Mouse (Mus musculus) testis, adult 2 months (tissue): ENCODE measurements around the gene Sec61a2. TPM values are rescaled to one million over a fixed set of nuclear protein-coding genes. Genes with fewer than 3 reads are reported as not detected.

Experiments used
- H3K27ac ChIP-seq: fragments of 200-500 bp; 2 replicates; pipeline ENCODE4 v1.5.1; 2012; ENCODE audit warnings: low read depth, low read length; ENCODE audit not compliant: control insufficient read depth, insufficient read depth
- H3K27me3 ChIP-seq: fragments of 200-500 bp; 2 replicates; pipeline ENCODE4 v1.6.1; 2012; ENCODE audit warnings: mild to moderate bottlenecking, low read length, moderate library complexity; ENCODE audit not compliant: control insufficient read depth, insufficient read depth
- H3K36me3 ChIP-seq: fragments of 200-500 bp; 2 replicates; pipeline ENCODE4 v1.6.1; 2012; ENCODE audit warnings: mild to moderate bottlenecking, low read length; ENCODE audit not compliant: control insufficient read depth, insufficient read depth
- H3K4me1 ChIP-seq: fragments of 200-500 bp; 2 replicates; pipeline ENCODE4 v1.6.1; 2012; ENCODE audit warnings: low read length; ENCODE audit not compliant: control insufficient read depth, insufficient read depth
- H3K4me3 ChIP-seq: fragments of 200-500 bp; 2 replicates; pipeline ENCODE4 v1.5.1; 2012; ENCODE audit warnings: low read depth, mild to moderate bottlenecking, low read length, moderate library complexity, mixed read lengths; ENCODE audit not compliant: control insufficient read depth
- CTCF ChIP-seq: fragments of 200-500 bp; IDR thresholded peaks from 2 replicates; pipeline ENCODE4 v1.5.1; 2012; ENCODE audit warnings: low read depth, mild to moderate bottlenecking, inconsistent platforms, low read length, moderate library complexity; ENCODE audit not compliant: control insufficient read depth, insufficient read depth, insufficient replicate concordance
- POLR2A ChIP-seq: fragments of 200-500 bp; IDR thresholded peaks from 2 replicates; pipeline ENCODE4 v1.6.1; 2012; ENCODE audit warnings: low read depth, mild to moderate bottlenecking, inconsistent platforms, low read length, moderate library complexity; ENCODE audit not compliant: control insufficient read depth
- polyA plus RNA-seq: library from polyadenylated mRNA; depleted of rRNA; stranded (reverse); fragments of >200 nt; gene quantifications from 2 replicates; pipeline ENCODE4 v1.2.3, GENCODE M21; 2012; rRNA removed

Gene Sec61a2
- polyA plus RNA-seq, result 73.1 and 94.3 TPM in 2 replicates

DNA sequence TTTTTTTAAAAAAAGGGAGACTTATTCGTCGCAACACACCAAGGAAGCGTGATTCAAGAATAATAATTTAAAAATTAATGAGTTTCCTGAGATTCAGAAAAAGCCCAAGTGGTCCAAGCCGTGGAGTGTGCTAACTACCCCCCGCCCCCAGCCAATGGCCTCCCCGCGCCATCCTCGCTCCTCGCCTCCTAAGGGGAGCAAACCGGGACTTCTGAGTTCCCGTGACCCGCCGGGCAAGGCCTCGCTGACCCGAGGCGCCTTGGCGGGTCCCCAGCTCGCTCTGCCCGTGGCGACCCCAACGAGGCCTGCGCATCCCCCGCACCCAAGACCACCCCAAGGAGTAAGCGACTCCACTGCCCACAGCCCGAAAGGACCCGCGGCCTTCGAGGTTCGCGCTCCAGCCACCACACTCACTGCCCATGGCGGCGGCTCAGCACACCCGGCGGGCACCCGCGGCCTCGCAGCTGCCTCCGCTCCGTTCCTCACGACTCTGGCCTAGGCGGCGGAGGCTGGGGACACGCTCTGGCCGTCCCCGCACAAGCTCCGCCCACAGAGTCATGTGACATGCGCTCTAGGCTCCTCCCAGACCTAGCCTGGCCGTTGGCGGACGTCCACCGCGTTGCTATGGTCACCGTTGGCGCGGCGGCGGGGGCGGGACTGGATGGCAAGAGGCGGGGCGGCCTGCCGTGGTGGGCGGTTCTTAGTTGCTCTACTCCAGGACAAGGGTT lies at the start of gene Sec61a2:
Gene Sec61a2 (minus strand): TSS at position 590 of the 728 bp plus-strand sequence.
- Histone ChIP-seq H3K4me1 (peaks cover 2% of the 10 kb centered on the region; the same call in 1 of the 2 replicates), H3K36me3 (peaks cover 5% of the 10 kb centered on the region; the same call in 1 of the 2 replicates), H3K4me3 (peak within 1 kb of the TSS; percentile 93), H3K27me3 (no peaks in the 10 kb centered on the region), H3K27ac (peak within 1 kb of the TSS; percentile 91)
- TF ChIP-seq POLR2A (peak; percentile 100), CTCF (0 out of 2 replicates have a peak, but pooled peaks have one; percentile 19)

DNA sequence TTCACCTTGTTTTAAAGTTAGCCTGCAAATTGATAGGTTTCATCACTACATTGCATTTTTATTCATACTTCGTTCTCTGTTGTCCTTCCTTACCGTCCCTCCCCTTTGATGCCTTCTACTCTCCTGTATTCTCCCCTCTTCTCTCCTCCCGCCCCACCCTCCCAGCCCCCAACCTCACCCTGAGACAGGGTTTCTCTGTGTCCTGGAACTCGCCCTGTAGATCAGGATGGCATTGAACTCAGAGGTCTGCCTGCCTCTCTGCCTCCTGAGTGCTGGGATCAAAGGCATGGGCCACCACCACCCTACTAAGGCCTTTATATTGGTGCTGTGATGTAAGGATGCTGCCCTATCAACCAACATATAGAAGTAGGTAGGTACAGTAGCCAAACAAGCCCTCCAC lies 47.8 kb upstream of the Sec61a2 start:
- TF ChIP-seq CTCF (no peak), POLR2A (no peak)
- Histone ChIP-seq H3K27me3 (no peaks in the 10 kb centered on the region), H3K27ac (no peak overlapping the region), H3K4me3 (no peak overlapping the region), H3K36me3 (no peaks in the 10 kb centered on the region), H3K4me1 (peaks cover 2% of the 10 kb centered on the region; the same call in 1 of the 2 replicates)

DNA sequence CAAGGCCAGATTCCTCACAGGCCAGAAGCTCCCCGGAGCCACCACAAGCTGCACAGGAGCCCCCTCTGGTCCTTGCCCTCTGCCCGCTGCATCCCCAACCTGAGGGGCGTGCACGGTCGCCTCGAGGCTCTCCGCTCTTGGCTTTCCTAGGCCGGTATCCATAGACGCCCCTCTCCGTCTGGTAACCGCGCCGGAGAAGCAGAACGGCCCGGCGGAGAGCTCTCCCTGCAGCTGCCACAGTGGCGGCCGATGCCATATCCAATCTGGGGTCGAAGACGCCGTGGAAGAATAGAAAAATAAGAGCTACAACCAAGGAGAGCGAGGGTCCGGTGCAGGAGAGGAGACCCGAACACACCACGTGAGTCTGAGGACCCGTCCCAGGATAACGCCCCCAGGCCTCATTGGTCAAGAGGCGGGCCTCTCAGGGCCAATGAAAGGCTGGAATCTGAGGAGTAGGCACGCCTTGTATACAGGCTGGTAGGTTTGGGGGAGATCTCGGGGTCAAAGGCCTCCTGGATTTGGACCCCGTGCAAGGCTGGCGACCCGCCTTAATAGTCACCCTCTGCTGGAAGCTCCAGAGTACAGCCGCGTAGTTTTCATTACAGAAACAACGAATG lies 47.3 kb upstream of the Sec61a2 start, which contains the start of gene Dhtkd1:
Gene Dhtkd1 (minus strand): TSS at position 377 of the 617 bp plus-strand sequence.
- TF ChIP-seq POLR2A, result peak; percentile 45; the same call in 1 of the 2 replicates
- TF ChIP-seq CTCF, result no peak
- no peak within 1 kb of the TSS; the same call in 1 of the 2 replicates for H3K27ac ChIP-seq

DNA sequence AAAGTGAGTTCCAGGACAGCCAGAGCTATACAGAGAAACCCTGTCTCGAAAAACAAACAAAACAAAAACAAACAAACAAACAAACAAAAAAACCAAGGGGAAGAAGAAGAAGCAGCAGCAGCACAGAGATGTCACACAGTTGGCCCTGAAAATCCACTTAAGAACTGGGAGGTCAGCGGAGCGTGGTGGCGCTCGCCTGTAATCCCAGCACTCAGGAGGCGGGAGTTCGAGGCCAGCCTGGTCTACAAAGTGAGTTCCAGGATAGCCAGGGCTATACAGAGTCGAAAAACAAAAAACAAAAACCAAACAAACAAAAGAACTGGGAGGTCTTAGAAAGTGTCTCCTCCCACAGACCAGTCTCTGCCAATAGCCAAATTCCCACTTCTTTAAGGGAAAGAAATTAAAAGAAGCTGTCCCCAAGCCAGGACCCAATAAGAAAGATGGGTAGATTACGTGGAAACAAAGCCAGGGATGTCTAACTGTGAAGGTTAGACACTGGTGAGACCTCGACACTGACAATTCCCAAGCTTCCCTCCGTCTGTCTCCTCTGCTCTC lies 46.7 kb upstream of the Sec61a2 start:
- no peak for TF ChIP-seq POLR2A
- no peaks in the 10 kb centered on the region for H3K36me3 ChIP-seq
- peak overlapping the region; percentile 62 for H3K4me3 ChIP-seq
- H3K27me3 ChIP-seq, result no peaks in the 10 kb centered on the region
- no peak overlapping the region; the same call in 1 of the 2 replicates for H3K27ac ChIP-seq
- peaks cover 2% of the 10 kb centered on the region; the same call in 1 of the 2 replicates for H3K4me1 ChIP-seq

More for the DNA sequence above, 47.3 kb upstream of the Sec61a2 start, which contains the start of gene Dhtkd1:
- Histone ChIP-seq H3K4me1 (peaks cover 2% of the 10 kb centered on the region; the same call in 1 of the 2 replicates), H3K27me3 (no peaks in the 10 kb centered on the region), H3K36me3 (no peaks in the 10 kb centered on the region), H3K4me3 (peak within 1 kb of the TSS; percentile 62)

DNA sequence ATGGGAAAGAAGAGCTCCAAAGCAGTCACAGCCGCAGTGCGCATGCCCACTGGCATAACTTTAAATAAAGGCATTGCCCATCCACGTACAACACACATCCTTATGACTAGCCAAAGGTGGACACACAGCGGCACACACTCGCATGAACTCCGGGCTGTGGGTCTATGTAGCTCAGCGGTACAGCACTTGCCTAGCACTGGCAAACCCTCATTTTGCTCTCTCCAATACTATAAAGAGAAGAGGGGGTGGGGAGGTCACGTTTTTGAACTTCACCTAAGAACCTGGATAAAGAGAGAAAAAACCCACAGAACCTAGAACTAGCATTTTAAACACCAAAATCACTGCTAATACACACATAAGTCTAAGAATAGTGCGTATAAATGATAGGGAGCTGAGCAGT lies 45.7 kb upstream of the Sec61a2 start:
- TF ChIP-seq POLR2A (no peak), CTCF (no peak)
- H3K27me3 ChIP-seq, result no peaks in the 10 kb centered on the region
- no peak overlapping the region for H3K27ac ChIP-seq
- H3K4me1 ChIP-seq, result peaks cover 2% of the 10 kb centered on the region; the same call in 1 of the 2 replicates
- H3K36me3 ChIP-seq, result no peaks in the 10 kb centered on the region
- no peak overlapping the region for H3K4me3 ChIP-seq

DNA sequence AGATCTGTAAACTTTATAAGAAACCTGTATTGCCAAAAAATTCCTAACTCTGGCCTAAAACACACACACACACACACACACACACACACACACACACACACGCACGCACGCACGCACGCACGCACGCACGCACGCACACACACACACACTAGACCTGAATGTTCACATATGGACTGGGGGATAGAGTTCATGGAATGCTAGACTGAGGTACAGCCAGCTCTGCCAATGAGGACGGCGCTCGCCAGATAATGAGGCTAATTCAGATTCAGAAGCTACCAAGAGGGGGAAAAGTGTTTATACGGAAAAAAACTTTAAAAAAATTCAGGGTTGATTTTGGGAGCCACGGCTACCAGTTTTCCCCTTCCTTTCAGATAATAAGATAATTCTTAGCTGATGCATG lies 44.7 kb upstream of the Sec61a2 start:
- H3K4me1 ChIP-seq, result peaks cover 2% of the 10 kb centered on the region; the same call in 1 of the 2 replicates
- TF ChIP-seq POLR2A, result no peak
- TF ChIP-seq CTCF, result no peak
- H3K4me3 ChIP-seq, result no peak overlapping the region
- no peak overlapping the region for H3K27ac ChIP-seq
- no peaks in the 10 kb centered on the region for H3K36me3 ChIP-seq
- H3K27me3 ChIP-seq, result no peaks in the 10 kb centered on the region

DNA sequence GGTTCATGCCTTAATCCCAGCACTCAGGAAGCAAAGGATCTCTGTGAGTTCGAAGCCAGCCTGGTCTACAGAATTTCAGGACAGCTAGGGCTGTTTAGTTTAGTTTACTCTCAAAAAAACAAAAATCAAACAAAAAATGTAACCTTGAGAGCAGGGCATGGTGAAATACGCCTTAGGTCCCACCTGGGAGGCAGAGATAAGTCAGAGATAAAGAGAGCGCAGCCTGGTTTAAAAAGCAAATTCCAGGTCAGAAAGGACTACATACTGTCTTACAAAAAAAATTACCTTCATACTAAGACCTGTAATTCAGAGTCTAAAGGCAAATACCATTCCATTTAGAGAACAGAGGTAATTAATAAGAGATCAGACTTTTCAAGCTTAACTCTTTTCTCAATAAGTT lies 44.1 kb upstream of the Sec61a2 start:
- Histone ChIP-seq H3K4me3 (no peak overlapping the region), H3K27me3 (no peaks in the 10 kb centered on the region), H3K4me1 (peaks cover 2% of the 10 kb centered on the region; the same call in 1 of the 2 replicates), H3K36me3 (no peaks in the 10 kb centered on the region), H3K27ac (no peak overlapping the region)
- TF ChIP-seq POLR2A, result no peak
- TF ChIP-seq CTCF, result no peak
